Mouse (Mus musculus) CD4-positive, CD25-positive, alpha-beta regulatory T cell, adult 2 months (primary cell): ENCODE measurements around the gene A730049H05Rik.

Experiments
- DNase-seq: peaks from one replicate; pipeline ENCODE4 v3.0.0-alpha.2; 2012; ENCODE audit warnings: low read depth, low spot score

Gene A730049H05Rik

GRCm38 (mm10) chr6:92878771-92879170 is 62.5 kb downstream of the A730049H05Rik start:
- no peak for DNase-seq

DNA sequence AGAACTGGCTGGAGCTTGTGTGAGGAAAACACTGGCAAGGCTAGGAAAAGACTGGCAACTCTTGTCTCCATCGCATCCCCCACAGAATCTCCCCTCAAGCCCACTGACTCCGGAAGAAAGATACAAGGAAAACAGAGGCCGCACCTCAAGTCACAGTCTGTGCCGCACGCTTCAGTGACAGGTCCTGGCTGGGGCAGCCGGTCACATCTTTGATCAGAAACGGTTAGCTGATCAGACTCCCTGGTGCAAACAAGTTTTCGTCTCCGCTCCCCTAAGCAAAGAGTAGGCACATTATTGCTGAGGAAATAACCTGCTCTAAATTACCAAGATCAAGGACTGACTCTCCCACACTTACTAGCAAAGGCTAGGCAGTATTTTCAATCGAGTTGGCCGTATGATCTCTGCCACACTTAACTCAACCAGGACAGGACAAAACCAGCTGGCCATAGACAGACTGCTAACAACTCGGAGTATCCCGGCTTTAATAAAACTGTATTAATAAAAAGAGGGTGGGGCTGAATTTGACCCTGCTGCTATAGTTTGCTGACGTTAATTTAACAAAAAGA is 63.5 kb downstream of the A730049H05Rik start:
- no peak for DNase-seq

DNA sequence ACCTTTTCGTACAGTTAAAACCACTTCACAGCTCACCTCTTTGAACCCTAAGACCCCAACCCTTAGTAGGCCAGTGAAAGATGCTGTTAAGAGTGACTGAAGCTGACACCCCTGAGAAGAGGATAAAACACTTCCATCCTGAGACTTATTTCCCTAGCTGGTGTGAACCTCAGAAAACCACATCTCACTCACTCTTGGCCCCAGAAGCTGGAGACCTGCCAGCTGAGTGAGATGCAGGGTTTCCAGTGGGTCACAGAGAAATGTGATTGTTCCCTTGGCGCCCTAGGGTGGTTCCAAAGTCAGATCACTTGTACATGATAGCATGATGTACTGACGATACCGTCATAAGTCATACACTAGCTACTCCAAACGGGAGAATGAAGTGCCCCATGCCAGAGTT is 66.2 kb downstream of the A730049H05Rik start:
- no peak for DNase-seq

DNA sequence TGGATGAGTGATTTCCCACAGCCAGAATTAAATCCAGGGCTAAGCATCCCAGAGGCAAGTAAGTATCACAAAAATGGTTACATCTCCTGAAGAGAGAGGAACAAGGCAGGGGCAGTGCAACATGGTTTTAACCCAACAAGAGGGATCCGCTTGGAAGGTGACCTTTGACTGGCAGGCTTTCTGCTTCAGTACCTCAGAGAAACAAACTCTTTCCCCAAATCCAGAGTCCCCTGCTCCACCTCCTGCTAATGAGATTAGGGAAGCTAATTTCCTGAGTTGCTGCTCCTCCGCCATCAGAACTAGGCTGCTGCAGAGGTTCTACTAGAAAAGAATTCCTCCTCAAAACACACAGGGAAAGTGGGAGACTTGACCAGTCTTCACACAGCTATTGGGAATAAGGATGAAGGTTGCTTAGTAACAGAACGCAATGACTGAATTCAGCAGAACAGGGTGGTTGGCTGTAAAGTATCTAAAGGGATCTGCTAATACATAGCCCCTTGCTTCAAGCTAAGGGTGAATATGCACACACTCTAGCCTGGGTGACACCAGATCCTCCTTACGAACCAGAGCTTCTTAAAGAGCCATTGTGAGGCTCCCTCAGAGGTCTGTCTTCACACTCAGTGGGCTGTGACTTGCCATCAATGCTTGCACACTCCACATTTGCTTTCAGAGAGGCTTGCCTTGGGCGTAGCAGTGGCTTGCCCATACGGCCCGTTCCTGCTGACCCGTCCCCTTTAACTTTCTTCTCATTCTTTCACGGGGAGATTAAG is 67.0 kb downstream of the A730049H05Rik start:
- no peak for DNase-seq

DNA sequence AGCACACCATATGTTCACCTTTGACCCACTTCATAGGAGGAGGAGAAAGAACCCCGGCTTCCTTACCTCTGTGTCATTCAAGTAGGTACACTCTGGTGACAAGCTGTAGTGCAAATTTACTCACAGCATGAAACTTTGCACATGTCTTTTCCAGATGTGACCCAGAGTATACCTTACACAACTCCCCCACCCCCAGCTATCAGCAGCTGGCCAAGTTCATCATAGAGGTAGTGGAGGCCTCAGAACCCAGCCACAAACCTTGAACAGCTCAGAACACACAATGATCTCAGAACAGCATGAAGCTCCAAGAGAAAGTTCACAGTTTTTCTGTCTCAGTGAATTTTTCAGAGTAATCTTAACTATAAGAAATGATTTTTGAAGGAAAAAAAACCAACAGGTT is 75.3 kb downstream of the A730049H05Rik start:
- DNase-seq, result no peak
